Mouse (Mus musculus): ENCODE results near the gene Ggct. TPM values are rescaled to one million over a fixed set of nuclear protein-coding genes. Genes with fewer than 3 reads are reported as not detected.

The Ggct gene
- polyA plus RNA-seq (2014; fragmentation: Nextera tagmentation; extraction: Ambion mirVana), result 4.8 and 8.7 TPM in 2 replicates

GRCm38 (mm10) chr6:54992734-54993260 is at the start of gene Ggct:
Gene Ggct (minus strand): TSS chr6:54992950.
- H3K9me3 ChIP-seq (ENCODE audit: low read depth, low read length), result no peaks in the 10 kb centered on the region
- H3K36me3 ChIP-seq (ENCODE audit: insufficient read depth), result no peaks in the 10 kb centered on the region
- H3K4me1 ChIP-seq (ENCODE audit: insufficient read depth), result peaks cover 3% of the 10 kb centered on the region; the same call in 1 of the 2 replicates
- peak; percentile 80 for TF ChIP-seq CTCF (IDR thresholded peaks at IDR 0.05; ENCODE audit: low read depth)
- ATAC-seq (ENCODE audit: insufficient read depth), result peak; percentile 100
- peak within 1 kb of the TSS; percentile 41 for H3K9ac ChIP-seq
- H3K27me3 ChIP-seq (ENCODE audit: insufficient read depth, low read length), result no peaks in the 10 kb centered on the region
- WGBS, result under 1% methylated on average over 41 of the region's 41 CpGs
- H3K27ac ChIP-seq (ENCODE audit: low read depth), result peak within 1 kb of the TSS; percentile 42; the same call in 1 of the 2 replicates
- peak within 1 kb of the TSS; percentile 51 for H3K4me3 ChIP-seq (ENCODE audit: low read depth, low read length)
- peak within 1 kb of the TSS; percentile 90 for H3K4me2 ChIP-seq
- DNase-seq, result peak; percentile 98

- no peaks in the 10 kb centered on the region for H3K36me3 ChIP-seq (ENCODE audit: insufficient read depth)
- WGBS, result 44% methylated on average over 1 of the region's 1 CpGs
- no peaks in the 10 kb centered on the region for H3K9me3 ChIP-seq (ENCODE audit: low read depth, low read length)
- H3K4me2 ChIP-seq, result no peak overlapping the region
- ATAC-seq (ENCODE audit: insufficient read depth), result no peak
- no peaks in the 10 kb centered on the region for H3K4me1 ChIP-seq (ENCODE audit: insufficient read depth)
- no peak overlapping the region for H3K4me3 ChIP-seq (ENCODE audit: low read depth, low read length)
- DNase-seq, result no peak
- no peak for TF ChIP-seq CTCF (IDR thresholded peaks at IDR 0.05; ENCODE audit: low read depth)
- no peak overlapping the region for H3K27ac ChIP-seq (ENCODE audit: low read depth)
- no peaks in the 10 kb centered on the region for H3K27me3 ChIP-seq (ENCODE audit: insufficient read depth, low read length)
- no peak overlapping the region for H3K9ac ChIP-seq
Observed at GRCm38 (mm10) chr6:55040031-55040430, 47.3 kb upstream of the Ggct start.

- Histone ChIP-seq H3K27ac (ENCODE audit: low read depth) (no peak overlapping the region), H3K36me3 (ENCODE audit: insufficient read depth) (no peaks in the 10 kb centered on the region), H3K27me3 (ENCODE audit: insufficient read depth, low read length) (no peaks in the 10 kb centered on the region), H3K4me1 (ENCODE audit: insufficient read depth) (no peaks in the 10 kb centered on the region), H3K9ac (no peak overlapping the region), H3K4me2 (peak overlapping the region; percentile 69), H3K4me3 (ENCODE audit: low read depth, low read length) (peak overlapping the region; percentile 85; the same call in 1 of the 2 replicates), H3K9me3 (ENCODE audit: low read depth, low read length) (no peaks in the 10 kb centered on the region)
- 70% methylated on average over 6 of the region's 6 CpGs for WGBS
- no peak for ATAC-seq (ENCODE audit: insufficient read depth)
- no peak for DNase-seq
- no peak for TF ChIP-seq CTCF (IDR thresholded peaks at IDR 0.05; ENCODE audit: low read depth)
Observed at GRCm38 (mm10) chr6:55039446-55039783, 46.7 kb upstream of the Ggct start.

- ATAC-seq (ENCODE audit: insufficient read depth) (peak; percentile 42; the same call in 1 of the 2 replicates), DNase-seq (peak; percentile 44)
- Histone ChIP-seq H3K4me1 (ENCODE audit: insufficient read depth) (no peaks in the 10 kb centered on the region), H3K4me3 (ENCODE audit: low read depth, low read length) (peak overlapping the region; percentile 85), H3K4me2 (peak overlapping the region; percentile 69), H3K36me3 (ENCODE audit: insufficient read depth) (no peaks in the 10 kb centered on the region), H3K27me3 (ENCODE audit: insufficient read depth, low read length) (no peaks in the 10 kb centered on the region), H3K9ac (peak overlapping the region; percentile 90), H3K9me3 (ENCODE audit: low read depth, low read length) (no peaks in the 10 kb centered on the region), H3K27ac (ENCODE audit: low read depth) (peak overlapping the region; percentile 90)
- WGBS, result 3% methylated on average over 12 of the region's 12 CpGs
- no peak for TF ChIP-seq CTCF (IDR thresholded peaks at IDR 0.05; ENCODE audit: low read depth)
Observed at GRCm38 (mm10) chr6:55038671-55039445, 46.1 kb upstream of the Ggct start.

GRCm38 (mm10) chr6:55037799-55038670 is 45.3 kb upstream of the Ggct start, which contains the start of gene Gars:
Gene Gars (plus strand): TSS chr6:55038007.
- DNase-seq (peak; percentile 96), ATAC-seq (ENCODE audit: insufficient read depth) (peak; percentile 97)
- H3K4me3 ChIP-seq (ENCODE audit: low read depth, low read length), result peak within 1 kb of the TSS; percentile 85
- no peaks in the 10 kb centered on the region for H3K27me3 ChIP-seq (ENCODE audit: insufficient read depth, low read length)
- H3K9ac ChIP-seq, result peak within 1 kb of the TSS; percentile 90
- TF ChIP-seq CTCF (IDR thresholded peaks at IDR 0.05; ENCODE audit: low read depth), result no peak
- no peaks in the 10 kb centered on the region for H3K9me3 ChIP-seq (ENCODE audit: low read depth, low read length)
- WGBS, result under 1% methylated on average over 85 of the region's 87 CpGs
- peak within 1 kb of the TSS; percentile 69 for H3K4me2 ChIP-seq
- H3K27ac ChIP-seq (ENCODE audit: low read depth), result peak within 1 kb of the TSS; percentile 90
- H3K4me1 ChIP-seq (ENCODE audit: insufficient read depth), result no peaks in the 10 kb centered on the region
- H3K36me3 ChIP-seq (ENCODE audit: insufficient read depth), result no peaks in the 10 kb centered on the region

GRCm38 (mm10) chr6:55036731-55037130 is 44.0 kb upstream of the Ggct start:
- ATAC-seq (ENCODE audit: insufficient read depth) (no peak), DNase-seq (no peak)
- Histone ChIP-seq H3K4me1 (ENCODE audit: insufficient read depth) (no peaks in the 10 kb centered on the region), H3K27me3 (ENCODE audit: insufficient read depth, low read length) (no peaks in the 10 kb centered on the region), H3K9me3 (ENCODE audit: low read depth, low read length) (no peaks in the 10 kb centered on the region), H3K9ac (no peak overlapping the region), H3K27ac (ENCODE audit: low read depth) (no peak overlapping the region), H3K4me3 (ENCODE audit: low read depth, low read length) (no peak overlapping the region), H3K4me2 (no peak overlapping the region; the same call in 1 of the 2 replicates), H3K36me3 (ENCODE audit: insufficient read depth) (no peaks in the 10 kb centered on the region)
- no peak for TF ChIP-seq CTCF (IDR thresholded peaks at IDR 0.05; ENCODE audit: low read depth)
- 85% methylated on average over 4 of the region's 4 CpGs for WGBS

Measured in lung, embryonic 14.5 days (tissue).